In genomic region chr4:154594116-154594760, GRCm38 (mm10) we compare ENCODE assay signal across 10 mouse cellular contexts. TPM values are rescaled to one million over a fixed set of nuclear protein-coding genes. Genes with fewer than 3 reads are reported as not detected.
A peak's percentile ranks its signal among the peaks of the same experiment; 100 is the strongest.
DNase-seq lines count a peak whose midpoint lies in the region; ATAC-seq and TF ChIP-seq lines count a peak whose summit lies in the region.
"Had no signal": no experiment of that assay in that cellular context is flagged by ENCODE, and none has a peak within 500 bp of the region (broad histone marks: within the 10 kb centered on the region; RNA-seq: fewer than 3 reads in every experiment).

No protein-coding gene starts in this region.

- H3K4me2 ChIP-seq in lung, embryonic 14.5 days, result 0 out of 2 replicates have a peak overlapping the region, but pooled peaks have one; percentile 10
- peak overlapping the region; percentile 35 for H3K4me2 ChIP-seq in forebrain, embryonic 12.5 days
- H3K4me2 ChIP-seq in stomach, embryonic 15.5 days, result no peak overlapping the region

- H3K9me3 ChIP-seq in lung, embryonic 14.5 days (ENCODE audit: low read depth, low read length), result no peaks in the 10 kb centered on the region
- no peaks in the 10 kb centered on the region for H3K9me3 ChIP-seq in forebrain, embryonic 12.5 days
- H3K9me3 ChIP-seq in limb, embryonic 10.5 days (replicated peaks), result no peaks in the 10 kb centered on the region
- no peaks in the 10 kb centered on the region for H3K9me3 ChIP-seq in stomach, embryonic 15.5 days

- TF ChIP-seq CTCF in lung, embryonic 14.5 days (IDR thresholded peaks at IDR 0.05; ENCODE audit: low read depth), result no peak

- H3K4me3 ChIP-seq in lung, embryonic 14.5 days (ENCODE audit: low read depth, low read length), result no peak overlapping the region
- no peak overlapping the region for H3K4me3 ChIP-seq in forebrain, embryonic 12.5 days (replicated peaks)
- peak overlapping the region; percentile 0; the same call in 1 of the 2 replicates for H3K4me3 ChIP-seq in limb, embryonic 10.5 days
- H3K4me3 ChIP-seq in stomach, embryonic 15.5 days (replicated peaks), result no peak overlapping the region

- no peak for DNase-seq in lung, embryonic 14.5 days
- DNase-seq in lung, postnatal 14 days, result no peak
- peak; percentile 36 for DNase-seq in limb, embryonic 10.5 days (ENCODE audit: low spot score)
- DNase-seq in urinary bladder, postnatal 10 days (ENCODE audit: low spot score), result no peak
- DNase-seq: liver, postnatal 0 days had no signal

- H3K27ac ChIP-seq in lung, embryonic 14.5 days (ENCODE audit: low read depth), result no peak overlapping the region
- H3K27ac ChIP-seq in forebrain, embryonic 12.5 days, result peak overlapping the region; percentile 94
- H3K27ac ChIP-seq in limb, embryonic 10.5 days, result peak overlapping the region; percentile 81
- peak overlapping the region; percentile 74; the same call in 1 of the 2 replicates for H3K27ac ChIP-seq in stomach, embryonic 15.5 days
- H3K27ac ChIP-seq: kidney, postnatal 0 days had no signal

- peaks cover 3% of the 10 kb centered on the region; the same call in 1 of the 2 replicates for H3K4me1 ChIP-seq in lung, embryonic 14.5 days (ENCODE audit: insufficient read depth)
- H3K4me1 ChIP-seq in forebrain, embryonic 12.5 days, result peaks cover 91% of the 10 kb centered on the region
- H3K4me1 ChIP-seq in limb, embryonic 10.5 days, result peaks cover 91% of the 10 kb centered on the region
- H3K4me1 ChIP-seq in stomach, embryonic 15.5 days, result peaks cover 34% of the 10 kb centered on the region

- 36% methylated on average over 17 of the region's 17 CpGs for WGBS in lung, embryonic 14.5 days
- 13% methylated on average over 17 of the region's 17 CpGs for WGBS in forebrain, embryonic 12.5 days
- 34% methylated on average over 17 of the region's 17 CpGs for WGBS in limb, embryonic 10.5 days
- WGBS in stomach, embryonic 15.5 days, result 36% methylated on average over 17 of the region's 17 CpGs

- no peak for ATAC-seq in lung, embryonic 14.5 days (ENCODE audit: insufficient read depth)
- ATAC-seq in forebrain, embryonic 12.5 days (ENCODE audit: low FRiP score), result no peak
- ATAC-seq in stomach, embryonic 15.5 days (ENCODE audit: insufficient read depth, low FRiP score, low read depth), result no peak
- no peak for ATAC-seq in megakaryocyte progenitor cell, adult 5-6 weeks (replicated peaks; ENCODE audit: poor library complexity)
- ATAC-seq: activated CD4-positive, CD25-positive, alpha-beta regulatory T cell, adult 4 months; liver, postnatal 0 days had no signal

- H3K9ac ChIP-seq in lung, embryonic 14.5 days, result no peak overlapping the region
- peak overlapping the region; percentile 36 for H3K9ac ChIP-seq in forebrain, embryonic 12.5 days
- no peak overlapping the region for H3K9ac ChIP-seq in stomach, embryonic 15.5 days
- H3K9ac ChIP-seq: liver, postnatal 0 days had no signal

- no peaks in the 10 kb centered on the region for H3K36me3 ChIP-seq in lung, embryonic 14.5 days (ENCODE audit: insufficient read depth)
- no peaks in the 10 kb centered on the region for H3K36me3 ChIP-seq in forebrain, embryonic 12.5 days (replicated peaks)
- H3K36me3 ChIP-seq in limb, embryonic 10.5 days, result 0 out of 2 replicates have a peak, but pooled peaks cover 10% of the 10 kb centered on the region
- no peaks in the 10 kb centered on the region for H3K36me3 ChIP-seq in stomach, embryonic 15.5 days

- no peaks in the 10 kb centered on the region; the same call in 1 of the 2 replicates for H3K27me3 ChIP-seq in lung, embryonic 14.5 days (ENCODE audit: insufficient read depth, low read length)
- peaks cover 26% of the 10 kb centered on the region for H3K27me3 ChIP-seq in forebrain, embryonic 12.5 days
- H3K27me3 ChIP-seq in limb, embryonic 10.5 days (ENCODE audit: low read depth, poor library complexity, severe bottlenecking), result peaks cover 12% of the 10 kb centered on the region; the same call in 1 of the 2 replicates
- no peaks in the 10 kb centered on the region for H3K27me3 ChIP-seq in stomach, embryonic 15.5 days (replicated peaks)

RNA-seq across cellular contexts. Expression of gene Prdm16, which starts 42.4 kb away (rescaled TPM):
- 19.4 and 21.4 TPM in 2 replicates for polyA plus RNA-seq in lung, embryonic 14.5 days (2014; fragmentation: Nextera tagmentation; extraction: Ambion mirVana)
- polyA plus RNA-seq in forebrain, embryonic 12.5 days (2016; fragmentation: Nextera tagmentation; extraction: Ambion mirVana), result 40.5 and 49.4 TPM in 2 replicates
- polyA plus RNA-seq in limb, embryonic 10.5 days (2016; fragmentation: Nextera tagmentation; extraction: Ambion mirVana), result 67.4 and 93.9 TPM in 2 replicates
- 20.8 and 23.9 TPM in 2 replicates for polyA plus RNA-seq in stomach, embryonic 15.5 days (2015; fragmentation: Nextera tagmentation; extraction: Ambion mirVana)
- total RNA-seq in megakaryocyte progenitor cell, adult 5-6 weeks (2015), result 0.79 and 2.1 TPM in 2 replicates
- 1.6 and 6.2 TPM in 2 replicates for total RNA-seq in megakaryocyte progenitor cell, adult 5-6 weeks (2017)
